Mouse (Mus musculus): ENCODE measurements around the gene Tdrkh. TPM values are rescaled to one million over a fixed set of nuclear protein-coding genes. Genes with fewer than 3 reads are reported as not detected.
A peak's percentile ranks its signal among the peaks of the same experiment; 100 is the strongest.

The Tdrkh gene
- total RNA-seq, 2 experiments from 2014 or later: 2.3 to 4.7 TPM

- ATAC-seq (replicated peaks; ENCODE audit: low FRiP score, low TSS enrichment, poor library complexity, severe bottlenecking): no peak
These were observed 26.4 kb upstream of the Tdrkh start for GRCm38 (mm10) chr3:94386671-94387070.

- ATAC-seq (replicated peaks; ENCODE audit: low FRiP score, low TSS enrichment, poor library complexity, severe bottlenecking): no peak
These were observed 25.7 kb upstream of the Tdrkh start for GRCm38 (mm10) chr3:94387391-94387790.

- 0 out of 2 replicates have a peak, but pooled peaks have one; percentile 29 for ATAC-seq (replicated peaks; ENCODE audit: low FRiP score, low TSS enrichment, poor library complexity, severe bottlenecking)
These were observed 25.0 kb upstream of the Tdrkh start for GRCm38 (mm10) chr3:94388047-94388446.

GRCm38 (mm10) chr3:94389420-94389819 is 23.7 kb upstream of the Tdrkh start:
- ATAC-seq (replicated peaks; ENCODE audit: low FRiP score, low TSS enrichment, poor library complexity, severe bottlenecking): no peak

GRCm38 (mm10) chr3:94391001-94391400 is 22.1 kb upstream of the Tdrkh start:
- ATAC-seq (replicated peaks; ENCODE audit: low FRiP score, low TSS enrichment, poor library complexity, severe bottlenecking): no peak

- no peak for ATAC-seq (replicated peaks; ENCODE audit: low FRiP score, low TSS enrichment, poor library complexity, severe bottlenecking)
These were observed 20.9 kb upstream of the Tdrkh start for GRCm38 (mm10) chr3:94392128-94392527.

- ATAC-seq (replicated peaks; ENCODE audit: low FRiP score, low TSS enrichment, poor library complexity, severe bottlenecking): no peak
These were observed 20.0 kb upstream of the Tdrkh start for GRCm38 (mm10) chr3:94393049-94393448.

- ATAC-seq (replicated peaks; ENCODE audit: low FRiP score, low TSS enrichment, poor library complexity, severe bottlenecking): no peak
These were observed 16.7 kb upstream of the Tdrkh start for GRCm38 (mm10) chr3:94396336-94396735.

- no peak for ATAC-seq (replicated peaks; ENCODE audit: low FRiP score, low TSS enrichment, poor library complexity, severe bottlenecking)
These were observed 16.2 kb upstream of the Tdrkh start for GRCm38 (mm10) chr3:94396851-94397250.

- ATAC-seq (replicated peaks; ENCODE audit: low FRiP score, low TSS enrichment, poor library complexity, severe bottlenecking): no peak
These were observed 14.9 kb upstream of the Tdrkh start, which contains the start of gene Lingo4 for GRCm38 (mm10) chr3:94398217-94398616. Lingo4 (plus strand) TSS chr3:94398517.

- ATAC-seq (replicated peaks; ENCODE audit: low FRiP score, low TSS enrichment, poor library complexity, severe bottlenecking): 0 out of 2 replicates have a peak, but pooled peaks have one; percentile 15
These were observed 14.1 kb upstream of the Tdrkh start for GRCm38 (mm10) chr3:94398943-94399481.

GRCm38 (mm10) chr3:94399663-94400310 is 13.3 kb upstream of the Tdrkh start:
- no peak for ATAC-seq (replicated peaks; ENCODE audit: low FRiP score, low TSS enrichment, poor library complexity, severe bottlenecking)

GRCm38 (mm10) chr3:94402451-94402850 is 10.6 kb upstream of the Tdrkh start:
- no peak for ATAC-seq (replicated peaks; ENCODE audit: low FRiP score, low TSS enrichment, poor library complexity, severe bottlenecking)

- ATAC-seq (replicated peaks; ENCODE audit: low FRiP score, low TSS enrichment, poor library complexity, severe bottlenecking): no peak
These were observed 8.6 kb upstream of the Tdrkh start for GRCm38 (mm10) chr3:94404366-94405054.

- ATAC-seq (replicated peaks; ENCODE audit: low FRiP score, low TSS enrichment, poor library complexity, severe bottlenecking): no peak
These were observed 7.5 kb upstream of the Tdrkh start for GRCm38 (mm10) chr3:94405561-94405960.

- ATAC-seq (replicated peaks; ENCODE audit: low FRiP score, low TSS enrichment, poor library complexity, severe bottlenecking): peak; percentile 46
These were observed 543 bp upstream of the Tdrkh start for GRCm38 (mm10) chr3:94412530-94412929.

- ATAC-seq (replicated peaks; ENCODE audit: low FRiP score, low TSS enrichment, poor library complexity, severe bottlenecking): no peak
These were observed 17.9 kb downstream of the Tdrkh start for GRCm38 (mm10) chr3:94430980-94431379.

GRCm38 (mm10) chr3:94434305-94434704 is 21.2 kb downstream of the Tdrkh start:
- no peak for ATAC-seq (replicated peaks; ENCODE audit: low FRiP score, low TSS enrichment, poor library complexity, severe bottlenecking)

- ATAC-seq (replicated peaks; ENCODE audit: low FRiP score, low TSS enrichment, poor library complexity, severe bottlenecking): no peak
These were observed 23.3 kb downstream of the Tdrkh start for GRCm38 (mm10) chr3:94436420-94436819.

- peak; percentile 56 for ATAC-seq (replicated peaks; ENCODE audit: low FRiP score, low TSS enrichment, poor library complexity, severe bottlenecking)
These were observed 28.1 kb downstream of the Tdrkh start for GRCm38 (mm10) chr3:94441182-94441581.

All from megakaryocyte-erythroid progenitor cell, adult 5-6 weeks (primary cell).